Mouse (Mus musculus): ENCODE measurements at regions not wholly inside any gene's neighbourhood (a gene's known extent, or its start where the extent isn't known, plus 50 kb on each side); places are given as distances from the start of the nearest gene placed in this dataset.

- TF ChIP-seq CTCF (IDR thresholded peaks at IDR 0.05; ENCODE audit: borderline replicate concordance, insufficient read depth, low read length) (no peak), POLR2A (IDR thresholded peaks at IDR 0.05; ENCODE audit: low read depth, low read length) (no peak)
Measured at GRCm38 (mm10) chr13:48165838-48166237, 95.2 kb upstream of the Id4 start.
